Mouse (Mus musculus) neural tube, embryonic 12.5 days (tissue): ENCODE data around the gene Nacc2. TPM values are rescaled to one million over a fixed set of nuclear protein-coding genes. Genes with fewer than 3 reads are reported as not detected.

ENCODE experiments used
- ATAC-seq: fragments of 200-750 bp; cut with Nextera tagmentation; 2 replicates; pipeline ENCODE4 v1.8.0; 2017; ENCODE audit warnings: low read depth, mild to moderate bottlenecking, moderate TSS enrichment, moderate library complexity; ENCODE audit not compliant: low FRiP score
- H3K27ac ChIP-seq: fragments of 300-500 bp; sonication (generic); 2 replicates; pipeline ENCODE4 v1.5.1; 2016
- H3K27me3 ChIP-seq: fragments of 300-500 bp; sonication (generic); replicated peaks from 2 replicates; pipeline ENCODE4 v1.6.1; 2016; ENCODE audit warnings: mild to moderate bottlenecking
- H3K36me3 ChIP-seq: fragments of 300-500 bp; sonication (generic); 2 replicates; pipeline ENCODE4 v1.6.1; 2016; ENCODE audit warnings: mild to moderate bottlenecking
- H3K4me1 ChIP-seq: fragments of 300-500 bp; sonication (generic); 2 replicates; pipeline ENCODE4 v1.6.1; 2016
- H3K4me2 ChIP-seq: fragments of 300-500 bp; sonication (generic); replicated peaks from 2 replicates; pipeline ENCODE4 v1.6.1; 2016; ENCODE audit warnings: mild to moderate bottlenecking
- H3K4me3 ChIP-seq: fragments of 300-500 bp; sonication (generic); 2 replicates; pipeline ENCODE4 v1.5.1; 2016
- H3K9ac ChIP-seq: fragments of 300-500 bp; sonication (generic); 2 replicates; pipeline ENCODE4 v1.6.1; 2016; ENCODE audit warnings: mild to moderate bottlenecking
- H3K9me3 ChIP-seq: fragments of 300-500 bp; sonication (generic); 2 replicates; pipeline ENCODE4 v1.6.1; 2016; ENCODE audit warnings: mild to moderate bottlenecking
- WGBS: fragments of 180-500 bp; shearing (Covaris S2); methylation state at CpG from one replicate; pipeline ENCODE4 v1.1.7; 2016; 5-methylcytosine and 5-hydroxymethylcytosine counted together
- polyA plus RNA-seq: library from polyadenylated mRNA; unstranded; fragments of >200 nt; fragmentation: Nextera tagmentation; extraction: Ambion mirVana; gene quantifications from 2 replicates; pipeline ENCODE4 v1.2.1, GENCODE M21; 2016

Gene Nacc2
- polyA plus RNA-seq, 1 experiment from 2014 or later: 15.0 TPM

DNA sequence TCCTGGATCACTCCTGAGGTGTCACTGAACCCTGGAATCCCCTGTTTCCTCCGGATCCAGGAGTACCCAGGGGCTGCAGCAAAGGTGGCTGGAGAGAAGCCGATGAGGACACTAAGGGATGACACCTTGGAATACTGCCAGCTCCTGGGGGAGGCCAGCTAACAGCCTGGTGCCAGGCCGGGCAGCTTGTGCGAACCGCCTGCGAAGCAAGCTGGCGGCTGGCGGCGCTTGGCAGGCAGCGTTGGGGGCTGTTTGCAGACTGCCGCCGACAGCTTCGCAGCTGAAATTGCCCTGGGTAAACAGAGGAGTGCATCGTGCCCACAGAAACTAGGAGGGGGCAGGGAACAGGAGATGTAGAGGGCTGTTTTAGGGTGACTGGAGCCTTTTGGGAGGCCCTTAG, 83.1 kb downstream of the Nacc2 start:
- Histone ChIP-seq H3K4me3 (no peak overlapping the region), H3K4me1 (no peaks in the 10 kb centered on the region), H3K9me3 (no peaks in the 10 kb centered on the region), H3K4me2 (no peak overlapping the region), H3K36me3 (no peaks in the 10 kb centered on the region), H3K27me3 (no peaks in the 10 kb centered on the region), H3K9ac (no peak overlapping the region), H3K27ac (no peak overlapping the region)
- 65% methylated on average over 14 of the region's 14 CpGs for WGBS
- ATAC-seq: no peak

DNA sequence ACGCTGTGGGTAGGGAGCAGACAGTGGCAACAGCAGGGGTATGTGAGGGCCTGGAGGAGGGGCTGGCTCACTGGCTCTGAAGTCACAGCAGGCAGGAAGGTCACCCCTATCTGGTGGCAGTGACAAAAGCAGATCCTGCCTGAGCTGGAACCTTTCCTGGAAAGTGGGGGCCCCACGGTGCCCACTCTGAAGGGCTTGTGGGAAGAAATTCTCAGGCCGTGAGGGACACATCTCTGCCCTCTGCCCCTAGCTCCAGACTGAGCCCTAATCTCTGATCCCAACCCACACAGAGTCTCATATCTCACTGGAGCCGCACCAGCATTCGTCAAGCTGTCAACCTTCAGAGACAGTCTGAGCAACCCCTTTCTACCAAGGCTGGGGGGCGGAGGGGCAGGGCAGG, 85.6 kb downstream of the Nacc2 start:
- Histone ChIP-seq H3K27me3 (no peaks in the 10 kb centered on the region), H3K4me2 (no peak overlapping the region), H3K4me3 (no peak overlapping the region), H3K9ac (no peak overlapping the region), H3K27ac (no peak overlapping the region), H3K9me3 (no peaks in the 10 kb centered on the region), H3K36me3 (no peaks in the 10 kb centered on the region), H3K4me1 (no peaks in the 10 kb centered on the region)
- no peak for ATAC-seq
- 69% methylated on average over 6 of the region's 6 CpGs for WGBS

DNA sequence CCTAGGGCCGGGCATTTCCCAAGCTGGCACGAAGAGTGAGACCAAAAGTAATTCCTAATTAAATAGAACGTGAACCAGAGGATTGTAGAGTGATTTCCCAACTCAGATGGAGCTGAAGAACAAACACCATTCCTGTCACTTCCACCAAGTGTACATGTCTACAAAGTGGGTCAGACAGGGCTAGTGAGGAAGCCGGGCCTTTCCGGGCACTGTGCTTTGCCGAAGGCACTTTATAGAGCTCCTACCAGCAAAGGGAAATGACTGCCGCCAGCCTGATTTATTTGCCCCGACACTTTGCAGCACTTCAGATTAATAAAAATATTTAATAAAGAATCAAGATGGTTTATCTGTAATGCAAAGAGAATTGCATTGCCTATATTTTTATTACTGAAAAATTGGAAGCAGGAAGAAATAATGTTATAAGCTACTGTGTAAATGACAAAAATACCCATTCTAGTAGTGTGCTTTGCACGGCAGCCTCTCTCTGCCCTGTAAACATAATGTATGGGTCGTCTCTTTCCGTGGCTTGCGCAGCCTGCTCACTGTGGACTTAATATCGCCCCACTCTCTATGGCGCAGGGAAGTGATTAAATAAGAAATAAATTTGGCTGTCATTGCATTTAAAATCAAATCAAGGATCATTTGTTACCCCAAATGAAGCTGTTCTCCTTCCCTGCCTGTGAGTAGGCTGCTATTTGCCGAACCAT, 88.5 kb downstream of the Nacc2 start:
- H3K4me3 ChIP-seq: no peak overlapping the region
- H3K4me1 ChIP-seq: no peaks in the 10 kb centered on the region
- 73% methylated on average over 15 of the region's 15 CpGs for WGBS
- no peak overlapping the region for H3K4me2 ChIP-seq
- no peak overlapping the region for H3K9ac ChIP-seq
- no peak for ATAC-seq
- H3K27me3 ChIP-seq: 0 out of 2 replicates have a peak, but pooled peaks cover 3% of the 10 kb centered on the region
- H3K27ac ChIP-seq: no peak overlapping the region
- no peaks in the 10 kb centered on the region for H3K36me3 ChIP-seq
- H3K9me3 ChIP-seq: no peaks in the 10 kb centered on the region

DNA sequence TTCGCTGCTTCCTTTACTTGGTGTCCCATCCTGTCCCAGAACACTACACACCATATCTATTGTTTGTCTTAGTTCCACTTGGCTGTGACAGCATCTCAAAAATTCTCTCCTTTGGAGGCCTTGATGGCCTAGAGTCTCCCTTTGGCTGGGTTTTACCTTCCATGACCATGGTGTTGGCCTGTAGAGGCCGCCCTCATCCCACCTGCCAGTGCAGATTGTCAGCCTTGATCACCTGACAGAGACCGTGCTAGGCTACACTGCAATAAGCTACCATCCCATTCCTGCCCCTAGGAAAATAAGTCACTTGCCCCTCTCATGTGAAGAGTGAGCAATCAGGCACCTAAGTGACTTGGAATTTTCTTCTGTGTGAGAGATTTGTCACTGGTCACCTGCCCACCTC, 92.7 kb downstream of the Nacc2 start:
- 0 out of 2 replicates have a peak, but pooled peaks cover 3% of the 10 kb centered on the region for H3K27me3 ChIP-seq
- H3K4me3 ChIP-seq: no peak overlapping the region
- ATAC-seq: no peak
- no peak overlapping the region for H3K27ac ChIP-seq
- 54% methylated on average over 3 of the region's 3 CpGs for WGBS
- no peaks in the 10 kb centered on the region for H3K4me1 ChIP-seq
- no peaks in the 10 kb centered on the region for H3K36me3 ChIP-seq
- no peak overlapping the region for H3K9ac ChIP-seq
- no peak overlapping the region for H3K4me2 ChIP-seq
- H3K9me3 ChIP-seq: no peaks in the 10 kb centered on the region

DNA sequence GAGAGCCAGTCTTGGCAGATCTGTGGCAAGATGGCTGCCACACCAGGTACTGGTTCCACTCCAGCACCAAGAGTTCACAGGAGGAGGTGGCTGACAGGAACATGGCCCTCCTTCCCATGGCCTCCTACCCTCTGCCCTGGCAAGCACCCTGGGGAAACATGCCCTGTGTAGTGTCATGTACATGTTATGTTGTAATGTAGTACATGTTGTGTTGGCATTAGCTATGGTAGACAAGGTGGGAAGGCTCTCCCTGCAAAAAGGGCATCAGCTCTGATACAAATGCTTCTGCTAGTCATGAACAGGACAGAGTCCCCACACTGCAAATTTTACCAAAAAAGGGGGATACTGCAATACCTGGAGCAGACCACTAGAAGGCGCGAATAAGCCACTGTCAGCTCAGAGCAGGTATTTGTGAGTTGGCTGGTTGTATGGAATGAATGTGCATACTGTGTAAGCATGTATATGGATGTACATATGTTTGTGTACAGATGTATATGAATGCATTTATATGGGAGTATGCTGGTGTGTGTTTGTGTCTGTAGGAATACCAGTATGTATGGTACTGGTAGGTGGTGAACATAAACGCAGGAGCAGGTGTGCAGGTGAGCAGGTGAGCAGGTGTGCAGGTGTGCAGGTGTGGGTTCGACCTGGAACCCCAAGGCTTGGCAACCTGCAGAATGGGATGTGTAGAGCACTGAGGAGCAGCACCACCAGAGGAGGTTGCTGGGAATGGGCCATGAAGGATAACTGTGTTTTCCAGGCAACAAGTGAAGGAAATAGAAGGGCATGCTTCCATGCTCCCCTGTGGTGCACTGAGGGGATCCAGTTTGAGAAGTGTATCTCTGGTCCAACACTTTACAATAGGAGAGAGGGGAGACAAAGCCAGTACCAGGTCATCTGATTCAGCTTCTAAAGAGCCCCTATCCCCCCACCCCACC, 98.6 kb downstream of the Nacc2 start:
- H3K9ac ChIP-seq: no peak overlapping the region
- H3K4me3 ChIP-seq: no peak overlapping the region
- no peaks in the 10 kb centered on the region for H3K36me3 ChIP-seq
- H3K4me1 ChIP-seq: peaks cover 14% of the 10 kb centered on the region
- H3K27ac ChIP-seq: no peak overlapping the region
- H3K4me2 ChIP-seq: no peak overlapping the region
- WGBS: 28% methylated on average over 4 of the region's 4 CpGs
- H3K27me3 ChIP-seq: no peaks in the 10 kb centered on the region
- ATAC-seq: no peak
- no peaks in the 10 kb centered on the region for H3K9me3 ChIP-seq

DNA sequence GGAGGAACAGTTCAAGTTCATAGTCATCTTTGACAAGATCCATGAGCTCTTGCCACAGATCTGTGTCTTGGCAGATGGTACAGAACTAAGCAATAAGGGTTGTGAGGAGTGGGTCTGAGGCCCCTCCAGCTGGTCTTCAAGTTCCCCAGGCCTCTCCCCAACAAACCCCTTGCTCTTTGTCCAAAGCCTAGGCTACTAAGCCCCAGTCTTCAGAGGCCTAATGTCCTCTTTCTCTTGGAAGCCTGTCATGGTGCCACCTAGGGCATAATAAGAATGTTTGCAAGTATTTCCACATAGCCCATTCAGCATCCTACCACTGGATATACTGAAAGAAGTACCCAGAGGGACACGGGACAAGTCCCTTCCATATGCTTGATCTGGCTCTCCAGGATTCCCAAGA, 100.4 kb downstream of the Nacc2 start:
- no peaks in the 10 kb centered on the region for H3K36me3 ChIP-seq
- WGBS: 77% methylated on average over 1 of the region's 1 CpGs
- H3K4me3 ChIP-seq: no peak overlapping the region
- peaks cover 14% of the 10 kb centered on the region for H3K4me1 ChIP-seq
- H3K27ac ChIP-seq: no peak overlapping the region
- no peak overlapping the region for H3K4me2 ChIP-seq
- H3K9me3 ChIP-seq: no peaks in the 10 kb centered on the region
- H3K9ac ChIP-seq: no peak overlapping the region
- no peak for ATAC-seq
- no peaks in the 10 kb centered on the region for H3K27me3 ChIP-seq

DNA sequence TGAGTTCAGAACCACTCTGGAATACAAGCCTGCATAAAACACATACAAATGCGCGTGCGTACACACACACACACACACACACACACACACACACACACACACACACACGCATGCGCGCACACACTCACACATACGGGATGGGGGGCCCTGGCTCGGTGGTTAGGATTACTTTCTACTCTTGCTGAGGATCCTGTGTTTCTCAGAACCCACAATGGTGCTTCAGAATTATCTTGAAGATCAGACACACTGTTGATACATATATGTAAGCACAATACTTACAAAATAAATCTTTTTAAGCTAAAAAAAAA, 100.8 kb downstream of the Nacc2 start:
- ATAC-seq: no peak; the same call in 1 of the 2 replicates
- WGBS: 85% methylated on average over 8 of the region's 8 CpGs

DNA sequence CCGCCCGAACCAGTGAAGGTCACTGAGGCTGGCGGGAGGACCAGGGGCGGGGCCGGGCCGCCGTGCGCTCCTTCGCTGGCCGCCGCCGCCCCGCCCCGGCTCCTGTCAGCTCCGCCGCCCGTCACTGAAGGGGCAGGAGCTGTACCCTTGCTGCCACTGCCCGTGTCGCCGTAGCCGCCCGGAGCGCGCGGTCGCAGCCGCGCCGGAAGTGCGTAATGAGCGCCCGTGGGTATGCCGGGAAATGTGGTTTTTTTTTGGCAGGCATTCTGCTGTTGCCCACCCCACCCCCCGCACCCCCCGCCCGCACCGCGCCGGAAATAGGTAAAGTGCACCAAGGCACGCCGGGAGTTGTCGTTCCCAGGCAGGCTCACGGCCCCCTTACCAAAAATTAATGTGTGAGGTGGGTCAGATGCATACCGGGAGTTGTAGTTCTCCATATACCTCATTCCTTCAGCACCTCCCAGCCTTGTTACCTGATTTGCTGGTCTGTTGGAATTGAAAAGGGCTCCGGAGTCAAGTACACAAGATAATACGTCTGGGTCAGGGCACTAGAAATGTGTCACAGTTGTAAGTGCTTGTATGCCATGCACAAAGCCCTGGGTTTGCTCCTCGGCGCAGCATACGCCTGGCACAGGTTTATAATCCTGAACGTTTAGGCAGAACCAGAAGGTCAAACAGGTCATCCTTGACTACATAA, 101.3 kb downstream of the Nacc2 start, which contains the start of gene Ubac1:
Ubac1 (minus strand) TSS at position 187 of the 697 bp plus-strand sequence.
- peak; percentile 95 for ATAC-seq
- H3K27me3 ChIP-seq: no peaks in the 10 kb centered on the region
- H3K9me3 ChIP-seq: no peaks in the 10 kb centered on the region
- H3K4me2 ChIP-seq: peak within 1 kb of the TSS; percentile 72
- no peaks in the 10 kb centered on the region for H3K36me3 ChIP-seq
- peaks cover 14% of the 10 kb centered on the region for H3K4me1 ChIP-seq
- H3K4me3 ChIP-seq: peak within 1 kb of the TSS; percentile 87
- 7% methylated on average over 50 of the region's 50 CpGs for WGBS
- 0 out of 2 replicates have a peak within 1 kb of the TSS, but pooled peaks have one; percentile 50 for H3K27ac ChIP-seq
- peak within 1 kb of the TSS; percentile 82 for H3K9ac ChIP-seq

More for the DNA sequence above, 100.8 kb downstream of the Nacc2 start:
- Histone ChIP-seq H3K4me2 (peak overlapping the region; percentile 72), H3K9me3 (no peaks in the 10 kb centered on the region), H3K36me3 (no peaks in the 10 kb centered on the region), H3K27ac (no peak overlapping the region), H3K9ac (no peak overlapping the region), H3K4me3 (no peak overlapping the region), H3K4me1 (peaks cover 14% of the 10 kb centered on the region), H3K27me3 (no peaks in the 10 kb centered on the region)

DNA sequence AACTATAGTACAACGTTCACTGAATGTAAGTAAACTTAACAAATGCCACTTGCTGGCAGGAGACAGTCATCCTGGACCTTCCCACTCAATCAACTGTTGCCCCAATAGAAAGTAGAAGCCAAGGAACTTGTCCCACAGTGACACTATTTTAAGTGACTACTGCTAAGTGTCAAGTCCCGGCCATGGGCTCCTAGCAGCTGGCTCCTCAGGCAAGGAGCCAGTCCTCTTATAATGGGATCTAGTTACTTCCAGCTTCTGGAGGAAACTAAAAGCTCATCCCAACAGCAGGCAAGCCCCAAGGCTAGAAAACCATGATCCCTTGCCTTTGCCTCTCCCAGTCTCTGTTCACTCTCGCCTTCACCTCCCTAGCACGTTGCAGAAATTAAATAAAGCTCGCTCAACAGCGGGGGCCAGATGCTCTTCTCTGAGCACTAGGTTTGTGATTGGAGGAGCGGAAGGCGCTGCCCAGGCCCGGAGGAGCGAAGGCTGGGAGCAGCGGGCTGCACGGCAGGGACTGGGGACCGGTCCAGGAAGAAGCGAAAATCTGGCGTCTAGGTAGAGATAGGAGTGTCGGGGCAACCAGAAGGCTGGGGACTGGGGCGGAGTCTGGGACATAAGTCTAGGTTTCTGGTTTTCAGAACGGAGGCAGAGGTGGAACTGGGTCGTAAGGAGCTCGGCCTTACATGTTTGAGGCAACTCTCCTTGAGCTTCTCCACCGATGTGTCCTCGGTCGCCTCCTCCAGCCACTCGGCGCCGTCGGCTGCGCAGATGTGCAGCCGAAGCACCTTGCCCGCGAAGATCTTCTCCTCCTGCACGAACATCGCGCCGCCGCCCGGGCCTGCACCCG, 102.1 kb downstream of the Nacc2 start:
- peak; percentile 38 for ATAC-seq
- Histone ChIP-seq H3K27me3 (no peaks in the 10 kb centered on the region), H3K9me3 (no peaks in the 10 kb centered on the region), H3K27ac (0 out of 2 replicates have a peak overlapping the region, but pooled peaks have one; percentile 50), H3K4me2 (peak overlapping the region; percentile 72), H3K4me3 (peak overlapping the region; percentile 87), H3K9ac (peak overlapping the region; percentile 82), H3K36me3 (no peaks in the 10 kb centered on the region), H3K4me1 (peaks cover 14% of the 10 kb centered on the region)
- WGBS: 2% methylated on average over 38 of the region's 38 CpGs

DNA sequence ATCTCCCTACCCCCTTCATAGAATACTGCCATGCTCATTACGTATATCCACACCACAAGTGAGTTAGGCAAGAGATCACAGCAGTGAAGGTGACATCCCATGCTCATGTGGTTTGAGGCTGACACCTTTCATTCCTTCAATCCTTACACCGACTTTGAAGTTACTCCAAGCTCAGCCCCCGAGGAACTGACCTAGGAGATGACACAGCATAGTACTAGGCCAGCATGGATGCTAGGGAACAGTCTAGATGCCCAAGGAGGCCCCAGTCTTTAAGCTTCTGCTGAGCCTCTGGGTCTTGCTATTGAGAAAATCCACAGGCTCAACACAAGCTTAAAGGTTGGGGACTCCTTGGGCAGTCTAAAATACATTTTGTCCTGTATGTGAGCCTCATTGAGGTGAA, 103.1 kb downstream of the Nacc2 start:
- no peak for ATAC-seq
- no peaks in the 10 kb centered on the region for H3K27me3 ChIP-seq
- WGBS: 83% methylated on average over 3 of the region's 3 CpGs
- no peak overlapping the region for H3K27ac ChIP-seq
- H3K36me3 ChIP-seq: peaks cover 7% of the 10 kb centered on the region
- H3K4me3 ChIP-seq: no peak overlapping the region
- H3K4me2 ChIP-seq: peak overlapping the region; percentile 72; the same call in 1 of the 2 replicates
- peaks cover 14% of the 10 kb centered on the region for H3K4me1 ChIP-seq
- peak overlapping the region; percentile 5; the same call in 1 of the 2 replicates for H3K9ac ChIP-seq
- no peaks in the 10 kb centered on the region for H3K9me3 ChIP-seq

DNA sequence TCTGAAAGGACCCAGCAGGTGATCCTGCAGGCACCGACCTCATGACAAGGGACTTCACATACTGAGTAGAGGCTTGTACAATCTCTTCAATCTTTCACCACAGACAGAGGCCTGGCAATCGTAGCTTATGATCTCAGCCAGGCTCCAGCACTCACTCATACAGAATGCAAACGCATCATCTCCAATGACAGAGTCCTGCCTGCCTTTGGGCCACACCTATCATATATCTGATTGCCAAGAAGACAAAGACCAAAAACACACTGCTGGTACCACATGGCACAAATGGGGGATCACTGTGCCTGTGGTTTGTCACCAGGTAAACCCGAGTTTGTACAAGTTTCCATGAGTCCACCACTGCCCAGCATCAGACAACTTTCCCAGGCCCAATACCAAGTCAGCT, 105.7 kb downstream of the Nacc2 start:
- Histone ChIP-seq H3K4me3 (no peak overlapping the region), H3K27ac (no peak overlapping the region), H3K9me3 (no peaks in the 10 kb centered on the region), H3K4me2 (no peak overlapping the region), H3K27me3 (no peaks in the 10 kb centered on the region), H3K4me1 (peaks cover 14% of the 10 kb centered on the region), H3K36me3 (peaks cover 21% of the 10 kb centered on the region), H3K9ac (no peak overlapping the region)
- 85% methylated on average over 4 of the region's 4 CpGs for WGBS
- no peak for ATAC-seq
